Mouse (Mus musculus): ENCODE results near the gene Nos3.

Gene Nos3

DNA sequence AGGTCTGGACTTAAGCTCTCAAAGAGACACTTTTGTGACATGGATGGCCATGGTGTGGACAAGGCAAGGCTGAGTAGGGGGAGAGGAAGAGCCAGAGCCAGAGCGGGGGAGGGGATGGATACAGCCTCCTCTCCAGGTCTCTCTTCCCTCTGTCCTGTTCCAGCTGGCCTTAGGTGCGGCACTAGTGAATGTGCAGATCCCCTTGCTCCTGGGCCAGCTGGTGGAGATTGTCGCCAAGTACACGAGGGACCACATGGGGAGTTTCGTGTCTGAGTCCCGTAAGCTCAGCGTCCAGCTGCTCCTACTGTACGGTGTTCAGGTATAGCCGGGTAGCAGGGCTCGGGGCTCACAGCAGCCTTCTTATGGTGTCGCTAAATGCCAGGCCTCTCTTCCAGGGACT is 35.8 kb downstream of the Nos3 start:
- DNase-seq (ENCODE audit: low spot score), result no peak

DNA sequence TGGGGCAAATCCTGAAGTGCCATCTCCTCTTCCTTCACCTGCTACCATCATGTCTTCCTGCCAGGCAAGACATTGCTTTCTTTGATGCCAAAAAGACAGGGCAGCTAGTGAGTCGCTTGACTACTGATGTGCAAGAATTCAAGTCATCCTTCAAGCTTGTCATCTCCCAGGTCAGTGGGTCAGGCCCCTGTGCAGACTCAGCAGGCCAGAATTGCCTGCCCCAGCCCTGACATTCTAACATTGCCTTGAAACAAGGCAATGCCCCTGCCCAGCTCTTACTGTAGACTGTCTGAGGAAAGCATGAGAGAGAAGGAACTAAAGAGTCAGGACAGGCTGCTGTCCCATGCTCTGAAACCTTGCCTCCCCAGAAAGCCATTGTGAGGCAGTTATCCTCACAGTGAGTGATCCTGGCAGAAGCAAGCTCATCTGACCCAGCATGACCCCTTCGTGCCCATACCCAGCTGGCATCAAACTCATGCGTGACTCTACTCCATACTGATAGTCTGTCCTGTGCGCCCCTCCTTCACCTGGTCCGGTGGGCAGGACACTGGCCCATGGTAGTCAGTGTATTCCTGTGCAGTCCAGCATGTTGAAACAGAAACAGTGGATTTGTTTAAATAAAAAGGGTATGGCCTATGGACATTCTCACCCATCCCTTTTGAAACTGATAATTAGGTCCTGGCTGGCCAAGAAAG is 36.4 kb downstream of the Nos3 start:
- no peak for DNase-seq (ENCODE audit: low spot score)

DNA sequence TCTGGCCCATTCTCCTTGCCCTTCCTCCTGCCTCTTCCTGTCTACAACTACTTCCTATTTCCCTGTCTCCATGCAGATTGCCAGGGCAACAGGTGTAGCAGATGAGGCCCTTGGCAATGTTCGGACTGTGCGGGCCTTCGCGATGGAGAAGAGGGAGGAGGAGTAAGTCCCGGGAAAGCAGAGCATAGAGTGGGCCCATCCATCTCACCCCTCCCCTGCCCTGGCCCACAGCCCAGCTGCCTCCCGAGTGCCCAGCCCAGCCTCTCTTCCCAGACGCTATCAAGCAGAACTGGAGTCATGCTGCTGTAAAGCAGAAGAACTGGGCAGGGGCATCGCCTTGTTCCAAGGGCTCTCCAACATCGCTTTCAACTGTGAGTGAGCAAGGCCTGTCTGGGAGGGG is 37.4 kb downstream of the Nos3 start:
- DNase-seq (ENCODE audit: low spot score), result no peak

DNA sequence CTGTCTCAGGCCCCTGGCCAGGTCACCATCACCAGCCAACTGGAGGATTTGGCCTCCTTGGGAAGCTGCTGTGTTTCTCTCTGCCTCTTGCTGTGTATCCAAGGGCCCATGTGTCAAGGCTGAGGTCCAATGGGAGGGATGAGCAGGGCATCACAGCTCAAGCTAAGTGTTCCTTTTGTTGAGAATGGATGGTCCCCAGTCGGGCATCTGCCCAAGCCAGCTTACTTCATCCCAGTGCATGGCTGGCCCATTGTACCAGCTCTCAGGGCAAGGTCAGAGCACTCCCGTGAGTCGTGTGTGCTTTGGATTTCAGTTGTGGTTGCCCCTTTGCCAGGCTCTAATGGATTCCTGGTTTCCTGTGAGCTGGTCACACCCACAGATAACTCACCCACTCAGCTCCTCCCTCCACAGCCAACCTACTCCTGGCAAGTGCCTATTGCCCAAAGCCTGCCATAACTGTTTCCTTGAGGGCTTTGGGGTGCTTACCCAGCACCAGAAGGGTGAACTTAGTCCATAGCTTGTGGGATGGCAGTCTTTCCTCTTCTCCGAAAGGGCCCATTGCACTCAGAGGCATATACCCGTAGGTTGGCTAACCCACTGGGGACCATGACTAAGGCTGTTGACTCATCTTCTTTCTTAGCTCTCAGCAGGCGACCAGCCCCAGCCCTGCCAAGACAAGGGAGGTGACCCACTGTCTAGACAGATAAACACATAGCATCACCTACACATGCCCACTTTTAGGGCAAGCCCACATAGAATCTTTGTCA is 40.2 kb downstream of the Nos3 start:
- no peak for DNase-seq (ENCODE audit: low spot score)

DNA sequence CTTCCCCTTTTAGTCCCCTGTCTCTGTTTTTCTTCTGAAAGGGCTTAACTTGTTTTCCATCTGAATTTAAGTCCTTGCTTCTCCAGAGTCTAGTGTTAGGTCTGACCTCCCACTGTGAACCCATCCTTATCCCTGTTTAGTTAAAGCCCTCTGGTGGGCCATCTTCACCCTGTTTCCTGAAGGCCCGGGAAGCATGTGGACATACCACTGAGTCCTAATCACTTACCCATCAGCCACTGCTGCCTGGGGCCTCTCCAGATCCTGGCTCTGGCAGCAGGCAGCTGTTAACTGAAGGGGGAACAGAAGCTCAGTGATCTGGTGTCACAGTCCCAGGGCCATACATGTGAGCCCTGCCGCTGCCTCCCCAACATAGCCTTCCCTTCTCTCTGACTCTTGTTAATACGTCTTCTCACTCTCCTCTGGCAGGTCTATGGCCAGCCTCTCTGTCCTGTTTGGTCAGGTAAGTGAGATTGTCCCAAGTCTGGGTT is 40.8 kb downstream of the Nos3 start:
- no peak for DNase-seq (ENCODE audit: low spot score)

DNA sequence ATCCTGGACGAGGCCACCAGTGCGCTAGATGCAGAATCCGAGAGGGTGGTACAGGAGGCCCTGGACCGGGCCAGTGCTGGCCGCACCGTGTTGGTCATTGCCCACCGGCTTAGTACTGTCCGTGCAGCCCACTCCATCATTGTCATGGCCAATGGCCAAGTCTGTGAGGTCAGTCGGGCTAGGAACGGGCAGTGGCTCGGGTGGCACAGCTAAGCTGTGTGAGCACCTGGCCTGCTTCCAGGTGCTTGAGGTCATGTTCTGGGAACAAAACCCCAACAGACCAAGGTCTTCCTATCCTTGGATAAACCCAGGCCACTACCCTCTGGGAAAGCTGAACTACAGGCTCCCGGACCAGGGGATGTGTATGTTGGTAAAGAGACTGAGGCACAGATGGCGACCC is 44.0 kb downstream of the Nos3 start:
- no peak for DNase-seq (ENCODE audit: low spot score)

DNA sequence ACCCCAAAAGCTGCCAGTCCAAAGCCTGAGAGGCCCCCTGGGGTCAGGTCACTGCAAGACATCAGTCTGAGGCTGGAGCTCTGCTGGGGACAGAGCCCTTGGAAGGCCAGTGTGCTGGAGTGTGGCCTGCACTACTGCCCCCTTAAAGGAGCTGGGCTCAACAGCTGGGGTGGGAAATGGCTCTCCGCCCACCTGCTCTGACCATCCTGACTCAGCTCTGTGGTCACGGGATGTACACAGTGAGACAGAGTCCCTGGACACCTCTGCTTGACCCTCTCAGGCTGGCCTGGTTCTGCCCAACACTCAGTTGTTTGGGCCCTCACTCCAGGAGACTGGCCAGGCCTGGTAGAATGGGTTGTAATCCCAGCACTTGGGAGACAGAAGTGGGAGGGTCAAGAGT is 44.9 kb downstream of the Nos3 start:
- no peak for DNase-seq (ENCODE audit: low spot score)

DNA sequence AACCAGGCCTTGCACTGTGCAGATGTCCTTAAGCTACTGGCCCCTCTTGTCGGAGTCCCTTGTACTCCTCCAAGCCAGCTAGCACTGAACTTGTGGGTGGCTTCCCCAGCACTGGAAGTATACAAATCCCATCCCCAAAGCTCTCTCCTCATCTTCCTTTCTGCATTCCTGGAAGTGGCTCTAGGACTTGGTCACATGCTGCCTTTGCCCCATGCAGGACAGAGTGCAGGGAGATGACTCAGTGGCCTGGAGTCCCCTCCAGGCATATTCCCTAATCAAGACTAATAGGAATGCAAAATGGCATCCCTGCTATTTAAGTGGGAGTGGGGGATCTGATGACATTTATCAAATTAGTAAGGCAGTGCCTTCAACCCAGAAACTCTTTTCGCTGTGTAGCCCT is 47.5 kb downstream of the Nos3 start:
- DNase-seq (ENCODE audit: low spot score), result no peak

DNA sequence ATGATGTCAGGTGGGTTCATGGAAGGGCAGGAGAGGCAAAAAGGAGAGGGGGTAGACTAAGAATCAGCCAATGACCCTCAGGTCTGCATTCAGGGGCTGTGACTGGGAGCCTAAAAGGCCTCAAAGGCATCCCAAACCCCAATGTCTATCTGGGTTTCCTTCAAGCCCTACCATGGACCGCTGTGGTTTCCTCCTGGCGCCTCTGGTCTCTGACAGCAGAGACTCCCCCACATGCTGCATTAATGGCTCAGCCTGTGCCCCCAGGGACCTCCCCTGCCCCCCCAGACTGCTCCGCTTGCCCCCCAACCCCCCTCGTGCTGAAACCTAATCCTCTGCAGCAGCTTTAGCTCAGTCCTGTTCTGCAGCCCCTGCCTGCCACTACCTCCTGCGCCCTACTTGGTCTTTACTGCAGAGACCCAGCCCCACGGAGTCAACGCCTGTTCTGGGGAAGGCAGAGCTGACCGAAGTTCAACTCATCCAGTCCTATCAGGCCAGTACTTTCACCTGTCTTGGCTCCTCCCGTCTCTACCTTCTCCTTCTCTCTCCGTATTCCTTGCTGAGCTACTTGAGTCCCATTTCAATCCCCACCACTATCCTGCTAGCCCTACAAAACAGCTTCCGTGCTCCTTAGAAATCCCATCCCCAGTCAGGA is 48.6 kb downstream of the Nos3 start, which contains the start of gene Asic3:
Asic3 (plus strand) TSS at position 351 of the 652 bp plus-strand sequence.
- DNase-seq (ENCODE audit: low spot score), result no peak

DNA sequence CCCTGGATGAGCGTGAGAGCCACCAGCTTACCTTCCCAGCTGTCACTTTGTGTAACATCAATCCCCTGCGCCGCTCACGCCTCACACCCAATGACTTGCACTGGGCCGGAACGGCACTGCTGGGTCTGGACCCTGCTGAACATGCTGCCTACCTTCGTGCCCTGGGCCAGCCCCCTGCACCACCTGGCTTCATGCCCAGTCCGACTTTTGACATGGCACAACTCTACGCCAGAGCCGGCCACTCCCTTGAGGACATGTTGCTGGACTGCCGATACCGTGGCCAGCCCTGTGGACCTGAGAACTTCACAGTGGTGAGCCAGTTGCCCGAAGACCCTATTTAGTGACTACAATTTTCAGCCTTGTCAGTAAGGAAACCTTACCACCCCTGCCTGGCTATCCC is 49.3 kb downstream of the Nos3 start:
- DNase-seq (ENCODE audit: low spot score), result no peak

DNA sequence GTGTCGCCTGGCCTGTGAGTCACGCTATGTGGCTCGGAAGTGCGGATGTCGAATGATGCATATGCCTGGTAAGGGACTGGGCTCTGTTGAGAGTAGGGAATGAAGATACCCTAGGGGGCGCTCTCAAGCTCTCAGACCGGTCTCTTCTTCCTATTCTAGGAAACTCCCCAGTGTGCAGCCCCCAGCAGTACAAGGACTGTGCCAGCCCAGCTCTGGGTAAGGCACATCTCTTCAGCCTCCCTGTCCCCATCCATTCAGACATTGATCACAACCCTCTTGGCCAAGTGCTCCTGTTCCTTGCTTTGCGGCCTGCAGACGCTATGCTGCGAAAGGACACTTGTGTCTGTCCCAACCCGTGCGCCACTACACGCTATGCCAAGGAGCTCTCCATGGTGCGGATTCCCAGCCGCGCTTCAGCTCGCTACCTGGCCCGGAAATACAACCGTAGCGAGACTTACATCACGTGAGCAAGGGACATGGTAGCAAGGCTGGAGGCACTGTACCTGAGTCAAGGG is 51.7 kb downstream of the Nos3 start:
- peak; percentile 66 for DNase-seq (ENCODE audit: low spot score)

DNA sequence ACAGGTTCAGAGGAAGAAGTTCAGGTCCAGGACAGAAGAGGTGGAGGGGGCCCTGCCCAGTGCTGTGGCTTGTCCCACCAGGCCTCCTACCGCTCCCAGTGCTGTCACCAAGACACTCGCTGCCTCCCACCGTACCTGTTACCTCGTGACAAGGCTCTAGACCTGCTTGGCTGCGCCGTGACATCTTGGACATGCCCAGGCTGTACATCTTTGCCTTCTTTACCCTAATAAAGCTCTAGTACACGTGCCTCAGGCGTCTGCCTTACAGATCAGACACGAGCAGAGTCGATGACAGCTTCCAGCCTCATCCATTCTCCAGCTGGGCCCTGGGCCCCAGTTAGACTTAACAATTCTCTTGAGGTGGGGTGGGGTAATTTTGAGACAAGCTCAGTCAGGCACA is 53.0 kb downstream of the Nos3 start:
- no peak for DNase-seq (ENCODE audit: low spot score)

DNA sequence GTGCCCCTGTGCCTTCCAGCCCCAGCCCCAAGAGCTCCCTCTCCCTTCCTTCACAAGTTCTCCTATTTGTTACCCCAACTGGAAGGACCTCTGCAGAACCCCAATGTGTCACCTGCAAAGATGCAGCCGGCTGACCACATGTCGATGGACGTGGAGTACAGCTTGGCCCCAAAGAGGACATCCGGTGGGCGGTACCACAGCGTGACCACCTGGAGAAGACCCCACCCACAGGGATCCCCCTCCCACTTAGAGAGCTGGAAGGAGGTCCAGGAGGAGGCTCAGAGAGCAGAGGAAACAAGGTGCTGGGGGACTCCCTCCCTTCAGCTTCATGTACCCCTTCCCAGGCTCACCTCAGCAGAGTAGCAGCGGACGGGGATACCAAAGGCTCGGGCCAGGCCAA is 55.8 kb downstream of the Nos3 start:
- DNase-seq (ENCODE audit: low spot score), result no peak

DNA sequence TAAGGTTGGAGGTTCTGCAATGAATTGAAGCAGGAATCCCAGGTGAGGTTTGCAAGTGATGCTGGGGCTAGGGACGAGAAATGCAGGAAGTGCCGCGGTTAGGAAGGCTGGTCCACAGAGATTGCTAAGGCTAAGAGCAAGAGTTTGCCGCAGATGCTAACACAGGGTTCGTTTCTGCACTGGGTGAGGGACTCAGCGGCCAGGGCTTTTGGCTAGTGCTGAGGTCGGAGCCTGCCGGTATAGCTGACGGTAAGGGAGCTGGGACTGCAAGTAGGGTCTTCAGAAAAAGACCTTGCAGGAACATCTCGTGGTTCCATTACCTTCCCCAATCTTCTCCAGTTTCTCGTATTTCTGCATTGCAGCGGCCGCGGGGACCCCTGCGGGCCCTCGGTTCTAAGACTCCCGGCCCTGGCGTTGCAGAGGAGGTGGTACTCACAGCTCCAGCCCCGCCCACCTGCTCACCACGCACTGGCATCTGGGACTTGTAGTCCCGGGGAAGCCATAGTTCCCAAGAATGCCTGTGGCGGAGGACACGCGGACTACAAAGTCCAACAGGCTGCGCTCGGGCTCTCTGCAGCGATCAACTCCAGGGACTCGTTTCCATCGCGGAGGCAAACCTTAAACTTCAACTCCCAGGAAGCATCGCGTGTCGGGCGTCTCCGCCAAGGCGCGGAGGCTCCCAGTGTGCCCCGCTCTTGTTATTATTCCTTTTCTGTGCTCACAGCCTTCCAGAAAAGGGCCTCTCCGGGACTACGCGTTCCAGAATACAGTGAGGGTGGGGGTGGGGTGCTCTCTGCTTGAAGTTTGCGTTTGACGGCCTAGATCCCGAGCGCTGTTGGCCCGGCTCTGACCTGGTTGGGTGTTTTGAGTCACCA is 58.8 kb downstream of the Nos3 start, which contains the start of the genes Cdk5 and Slc4a2:
Cdk5 (minus strand) TSS at position 402 of the 875 bp plus-strand sequence.
Slc4a2 (plus strand) TSS at position 709 of the 875 bp plus-strand sequence.
- DNase-seq (ENCODE audit: low spot score), result peak; percentile 97

DNA sequence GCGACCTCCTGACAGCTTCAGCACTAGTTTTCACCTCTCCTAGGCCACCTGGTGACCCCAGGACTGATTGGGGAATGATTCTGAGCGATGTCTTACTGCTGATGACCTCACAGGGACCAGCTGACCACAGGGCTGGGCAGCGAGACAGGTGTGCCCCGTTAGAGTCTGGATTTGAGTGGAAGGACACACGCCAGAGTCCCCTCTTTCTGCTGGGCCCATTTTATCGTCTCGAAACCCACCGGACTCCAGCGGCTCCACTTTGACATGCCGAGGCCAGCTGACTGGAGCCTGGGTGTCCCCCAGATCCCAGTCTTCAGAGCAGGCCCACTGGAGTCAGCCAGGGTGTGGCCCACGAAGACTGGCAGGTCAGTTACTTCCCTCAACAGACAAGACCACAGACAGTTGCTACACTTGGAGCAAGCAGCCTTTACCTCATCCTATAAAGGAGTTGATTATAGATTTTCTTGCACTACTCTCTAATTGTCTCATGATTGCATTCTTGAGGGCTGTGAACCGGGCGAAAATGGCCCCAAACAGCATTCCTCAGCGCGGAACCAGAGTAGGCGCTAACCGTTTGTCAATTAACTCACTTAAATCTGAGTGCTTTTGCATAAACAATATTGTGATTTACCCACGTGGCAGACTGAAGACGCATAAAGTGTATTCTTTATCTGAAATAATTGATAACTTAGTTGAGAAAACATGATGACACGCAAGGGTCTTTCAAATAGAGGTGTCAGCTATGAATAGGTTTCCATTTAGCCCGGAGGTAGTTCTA is 59.6 kb downstream of the Nos3 start:
- DNase-seq (ENCODE audit: low spot score), result peak; percentile 40

DNA sequence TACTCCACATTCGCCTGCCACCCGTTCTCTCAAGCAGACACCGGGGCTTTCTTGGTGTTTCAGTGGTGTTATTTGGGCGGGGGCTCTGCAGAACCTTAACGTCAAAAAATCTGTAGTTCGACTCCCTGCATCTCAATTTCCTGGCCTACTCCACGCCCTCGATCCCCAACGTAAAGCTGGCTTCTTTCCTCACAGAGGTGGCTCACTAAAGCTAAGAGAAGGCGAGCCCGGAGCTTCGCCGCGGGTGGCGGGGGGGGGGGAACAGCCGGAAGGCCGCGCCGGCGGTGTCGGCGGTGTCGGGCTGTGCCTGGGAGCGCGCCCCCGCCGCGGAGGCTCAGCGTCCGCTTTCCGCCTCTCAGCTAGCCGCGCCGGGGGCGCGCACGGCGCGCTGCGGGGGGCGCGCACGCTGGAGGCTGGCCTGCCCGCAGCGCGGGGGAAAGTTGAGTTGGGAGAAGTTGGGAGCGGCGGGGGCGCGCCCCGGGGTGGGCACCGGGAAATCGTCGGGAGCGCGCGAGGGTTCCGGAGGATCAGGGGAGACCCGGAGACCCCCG is 60.3 kb downstream of the Nos3 start:
- peak; percentile 74 for DNase-seq (ENCODE audit: low spot score)

DNA sequence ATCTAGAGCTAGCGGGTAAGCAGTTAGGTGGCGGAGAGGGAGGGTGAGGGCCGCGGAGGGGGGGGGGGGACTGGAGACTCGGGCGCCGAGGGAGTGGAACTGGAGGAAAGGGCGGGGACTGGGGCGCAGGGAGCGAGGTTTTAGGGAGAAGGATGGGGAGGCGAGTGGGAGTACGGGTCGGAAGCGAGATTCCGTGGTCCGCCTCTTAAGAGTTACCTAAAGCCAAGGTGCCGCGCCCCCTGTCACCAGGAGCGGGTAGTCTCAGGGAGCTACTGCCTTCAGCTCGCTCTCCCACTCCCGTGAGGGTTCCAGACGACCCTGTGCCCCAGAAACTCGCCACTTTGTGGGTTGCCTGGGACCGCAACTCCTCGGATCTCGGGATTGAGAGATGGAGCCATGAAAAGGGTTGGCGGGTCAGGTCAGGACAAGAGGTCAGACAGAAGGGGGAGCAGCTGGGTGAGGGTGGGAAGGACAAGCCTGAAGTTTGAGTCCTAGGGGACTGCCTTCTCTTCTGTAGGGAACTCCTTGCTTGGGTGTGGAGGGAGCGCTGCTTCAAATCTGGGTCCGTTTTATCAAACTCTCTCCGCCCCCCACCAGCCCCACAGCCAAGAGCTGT is 60.9 kb downstream of the Nos3 start:
- peak; percentile 43 for DNase-seq (ENCODE audit: low spot score)

DNA sequence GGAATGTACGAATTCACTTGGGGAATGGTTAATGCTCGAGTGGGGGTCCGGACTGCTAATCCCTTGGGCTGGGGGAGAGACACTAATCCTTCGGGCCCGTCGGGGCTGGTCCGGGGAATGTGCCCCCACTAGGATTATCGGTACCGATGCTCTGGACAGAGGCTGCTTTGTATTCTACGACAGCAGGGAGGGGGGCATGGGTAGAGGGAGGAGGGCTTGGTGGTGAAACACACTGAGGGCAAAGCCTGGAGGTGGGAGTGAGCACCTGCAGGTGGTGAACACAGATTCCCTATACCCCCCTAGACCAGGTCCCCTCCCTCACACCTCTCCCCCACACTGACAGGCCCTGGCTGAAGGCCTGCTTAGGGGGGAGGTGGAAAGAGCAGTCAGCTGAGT is 61.4 kb downstream of the Nos3 start:
- DNase-seq (ENCODE audit: low spot score), result no peak

DNA sequence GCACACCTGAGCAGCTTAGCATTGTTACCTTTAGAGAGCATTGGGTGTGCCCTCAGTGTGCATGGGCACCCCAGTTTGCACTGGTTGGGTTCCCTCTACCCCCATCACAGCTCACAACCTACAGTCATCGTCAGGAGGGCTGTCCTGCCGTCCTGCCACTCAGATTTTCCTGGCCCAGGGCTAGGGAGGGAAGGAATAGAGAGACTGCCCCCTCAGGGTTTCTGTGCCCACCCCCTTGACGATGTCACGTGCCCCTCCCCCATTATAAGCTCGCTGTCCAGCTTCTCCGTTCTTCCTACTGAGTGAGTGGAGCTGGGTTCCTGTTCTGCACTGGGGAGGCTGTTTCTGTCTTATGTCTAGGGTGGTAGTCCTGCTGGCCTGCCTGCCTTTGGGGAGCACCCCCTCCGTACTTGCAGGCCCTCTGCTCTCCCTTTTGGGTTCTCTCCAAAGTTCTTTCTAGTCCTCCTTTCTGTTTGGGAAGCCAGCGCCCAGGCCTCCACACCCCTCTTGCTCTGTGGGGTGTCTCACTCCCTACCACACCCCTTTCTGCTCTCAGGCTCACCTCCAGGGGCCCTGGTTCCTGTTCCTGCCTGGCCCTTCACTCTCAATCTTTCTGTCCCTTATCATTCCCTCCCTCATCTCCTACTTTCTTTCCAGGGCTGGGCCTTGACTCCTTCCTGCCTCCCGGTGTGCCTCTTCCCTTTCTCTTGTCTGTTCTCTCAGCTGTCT is 62.1 kb downstream of the Nos3 start:
- no peak for DNase-seq (ENCODE audit: low spot score)
